Mouse (Mus musculus) cerebellum, adult 9-11 months (tissue): Measurements from ENCODE around the gene Ankdd1a.

Experiments used
- DNase-seq: peaks from one replicate; pipeline ENCODE4 v3.0.0; 2022

Ankdd1a gene

GRCm38 (mm10) chr9:65519807-65520504 lies at the start of gene Ankdd1a:
Gene Ankdd1a, minus strand, starts transcription at chr9:65520193.
- DNase-seq, result peak; percentile 61

GRCm38 (mm10) chr9:65569491-65569971 lies 49.5 kb upstream of the Ankdd1a start:
- DNase-seq, result no peak

GRCm38 (mm10) chr9:65568787-65569186 lies 48.8 kb upstream of the Ankdd1a start:
- DNase-seq, result no peak

GRCm38 (mm10) chr9:65564698-65565097 lies 44.7 kb upstream of the Ankdd1a start:
- DNase-seq, result no peak

GRCm38 (mm10) chr9:65563073-65563472 lies 43.1 kb upstream of the Ankdd1a start:
- DNase-seq, result no peak

- peak; percentile 73 for DNase-seq
These were observed 42.1 kb upstream of the Ankdd1a start for GRCm38 (mm10) chr9:65562081-65562506.

GRCm38 (mm10) chr9:65561016-65561415 lies 41.0 kb upstream of the Ankdd1a start:
- DNase-seq, result peak; percentile 56

- no peak for DNase-seq
These were observed 38.8 kb upstream of the Ankdd1a start for GRCm38 (mm10) chr9:65558806-65559205.

- no peak for DNase-seq
These were observed 37.0 kb upstream of the Ankdd1a start for GRCm38 (mm10) chr9:65556979-65557378.

GRCm38 (mm10) chr9:65556349-65556748 lies 36.4 kb upstream of the Ankdd1a start:
- DNase-seq, result no peak

- DNase-seq, result no peak
These were observed 35.6 kb upstream of the Ankdd1a start for GRCm38 (mm10) chr9:65555621-65556020.

- no peak for DNase-seq
These were observed 35.0 kb upstream of the Ankdd1a start for GRCm38 (mm10) chr9:65555001-65555405.

- DNase-seq, result no peak
These were observed 32.7 kb upstream of the Ankdd1a start for GRCm38 (mm10) chr9:65552711-65553110.

GRCm38 (mm10) chr9:65552141-65552540 lies 32.1 kb upstream of the Ankdd1a start:
- no peak for DNase-seq

- DNase-seq, result no peak
These were observed 31.0 kb upstream of the Ankdd1a start for GRCm38 (mm10) chr9:65551035-65551434.

GRCm38 (mm10) chr9:65550079-65550831 lies 30.3 kb upstream of the Ankdd1a start:
- DNase-seq, result no peak

- DNase-seq, result no peak
These were observed 29.6 kb upstream of the Ankdd1a start for GRCm38 (mm10) chr9:65549643-65550042.

- DNase-seq, result no peak
These were observed 29.1 kb upstream of the Ankdd1a start for GRCm38 (mm10) chr9:65549139-65549538.

- no peak for DNase-seq
These were observed 28.3 kb upstream of the Ankdd1a start for GRCm38 (mm10) chr9:65548311-65548710.

GRCm38 (mm10) chr9:65547844-65548243 lies 27.9 kb upstream of the Ankdd1a start:
- no peak for DNase-seq

- no peak for DNase-seq
These were observed 27.1 kb upstream of the Ankdd1a start for GRCm38 (mm10) chr9:65547111-65547510.

- no peak for DNase-seq
These were observed 26.4 kb upstream of the Ankdd1a start for GRCm38 (mm10) chr9:65546413-65546695.

GRCm38 (mm10) chr9:65545635-65546412 lies 25.8 kb upstream of the Ankdd1a start:
- DNase-seq, result no peak

GRCm38 (mm10) chr9:65542111-65542524 lies 22.1 kb upstream of the Ankdd1a start:
- DNase-seq, result no peak
